Mouse (Mus musculus): ENCODE data around the gene Grid1.

DNA sequence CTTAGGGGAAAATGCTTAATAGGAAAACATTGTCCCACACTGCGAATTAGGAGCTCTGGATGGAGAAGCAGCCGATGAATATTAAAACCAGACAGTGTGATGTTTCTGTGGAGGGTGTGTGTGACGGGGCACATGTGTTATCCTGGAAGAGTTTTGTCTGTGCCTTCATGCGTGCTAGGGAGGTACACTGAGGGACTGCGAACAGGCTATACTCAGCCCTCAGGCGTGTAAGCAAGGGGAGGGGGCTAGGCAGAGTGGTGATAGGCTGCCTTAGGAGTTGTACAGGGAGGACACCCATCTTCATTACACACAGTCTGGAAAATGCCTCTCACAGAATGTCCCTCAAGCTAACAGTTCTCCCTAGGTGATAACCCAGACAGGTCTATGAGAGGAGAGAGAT, 379.0 kb downstream of the Grid1 start:
- TF ChIP-seq POLR2A (IDR thresholded peaks at IDR 0.05; ENCODE audit: low read depth, low read length) = no peak
- no peak for TF ChIP-seq CTCF (IDR thresholded peaks at IDR 0.05; ENCODE audit: extremely low read depth, insufficient read length, insufficient replicate concordance, low read depth, low read length)
